Mouse (Mus musculus) limb, embryonic 11.5 days (tissue): ENCODE results near the gene Nfkbil1. TPM values are rescaled to one million over a fixed set of nuclear protein-coding genes. Genes with fewer than 3 reads are reported as not detected.

Experiments
- ATAC-seq: fragments of 200-750 bp; cut with Nextera tagmentation; 2 replicates; pipeline ENCODE4 v1.8.0; 2017; ENCODE audit warnings: low read depth; ENCODE audit not compliant: insufficient number of reproducible peaks, low FRiP score, low TSS enrichment
- DNase-seq: peaks from one replicate; pipeline ENCODE4 v3.0.0-alpha.2; 2015; ENCODE audit warnings: low spot score
- H3K27ac ChIP-seq: fragments of 300-500 bp; sonication (generic); replicated peaks from 2 replicates; pipeline ENCODE4 v1.5.1; 2014; ENCODE audit warnings: low read depth, mild to moderate bottlenecking, low read length
- H3K27me3 ChIP-seq: fragments of 300-500 bp; sonication (generic); 2 replicates; pipeline ENCODE4 v1.6.1; 2014; ENCODE audit warnings: mild to moderate bottlenecking, low read length, mixed read lengths; ENCODE audit not compliant: control insufficient read depth, insufficient read depth
- H3K36me3 ChIP-seq: fragments of 300-500 bp; sonication (generic); 2 replicates; pipeline ENCODE4 v1.6.1; 2014; ENCODE audit warnings: mild to moderate bottlenecking, low read length, moderate library complexity, mixed read lengths; ENCODE audit not compliant: control insufficient read depth, insufficient read depth
- H3K4me1 ChIP-seq: fragments of 300-500 bp; sonication (generic); 2 replicates; pipeline ENCODE4 v1.6.1; 2014; ENCODE audit warnings: low read length, mixed read lengths; ENCODE audit not compliant: control insufficient read depth, insufficient read depth
- H3K4me2 ChIP-seq: fragments of 300-500 bp; sonication (generic); 2 replicates; pipeline ENCODE4 v1.6.1; 2014; ENCODE audit warnings: low read depth, mild to moderate bottlenecking, moderate library complexity; ENCODE audit not compliant: severe bottlenecking
- H3K4me3 ChIP-seq: fragments of 300-500 bp; sonication (generic); 2 replicates; pipeline ENCODE4 v1.5.1; 2014; ENCODE audit warnings: low read depth, low read length
- H3K9ac ChIP-seq: fragments of 300-500 bp; sonication (generic); 2 replicates; pipeline ENCODE4 v1.6.1; 2014; ENCODE audit warnings: mild to moderate bottlenecking, low read length
- H3K9me3 ChIP-seq: fragments of 300-500 bp; sonication (generic); 2 replicates; pipeline ENCODE4 v1.6.1; 2016; ENCODE audit warnings: low read length; ENCODE audit not compliant: control insufficient read depth
- WGBS: fragments of 180-500 bp; shearing (Covaris S2); extraction: QIAGEN DNeasy Blood & Tissue Kit; methylation state at CpG from one replicate; pipeline ENCODE4 v1.1.7; 2014; 5-methylcytosine and 5-hydroxymethylcytosine counted together
- polyA plus RNA-seq: library from polyadenylated mRNA; unstranded; fragments of >200 nt; fragmentation: Nextera tagmentation; extraction: Ambion mirVana; gene quantifications from 2 replicates; pipeline ENCODE4 v1.2.1, GENCODE M21; 2014

Nfkbil1 gene
- polyA plus RNA-seq, 1 experiment from 2014 or later = 4.0 TPM

- Histone ChIP-seq H3K9me3 (no peaks in the 10 kb centered on the region), H3K9ac (no peak overlapping the region), H3K4me1 (no peaks in the 10 kb centered on the region), H3K4me3 (no peak overlapping the region), H3K36me3 (no peaks in the 10 kb centered on the region), H3K27me3 (peaks cover 16% of the 10 kb centered on the region; the same call in 1 of the 2 replicates), H3K27ac (no peak overlapping the region), H3K4me2 (no peak overlapping the region)
- DNase-seq (no peak), ATAC-seq (no peak)
- WGBS = 55% methylated on average over 10 of the region's 10 CpGs
These were observed 30.2 kb downstream of the Nfkbil1 start for GRCm38 (mm10) chr17:35205380-35205769.

GRCm38 (mm10) chr17:35204494-35205379, 30.9 kb downstream of the Nfkbil1 start, which contains the start of gene Lta:
TSS of gene Lta (minus strand) at chr17:35205351.
- Histone ChIP-seq H3K9me3 (no peaks in the 10 kb centered on the region), H3K36me3 (no peaks in the 10 kb centered on the region), H3K4me1 (no peaks in the 10 kb centered on the region), H3K27ac (no peak within 1 kb of the TSS), H3K9ac (no peak within 1 kb of the TSS), H3K4me2 (no peak within 1 kb of the TSS), H3K27me3 (peaks cover 18% of the 10 kb centered on the region; the same call in 1 of the 2 replicates), H3K4me3 (no peak within 1 kb of the TSS)
- no peak for DNase-seq
- 29% methylated on average over 20 of the region's 20 CpGs for WGBS
- no peak for ATAC-seq

- DNase-seq (no peak), ATAC-seq (no peak)
- no peak overlapping the region for H3K27ac ChIP-seq
- peaks cover 18% of the 10 kb centered on the region; the same call in 1 of the 2 replicates for H3K27me3 ChIP-seq
- H3K4me1 ChIP-seq = peaks cover 2% of the 10 kb centered on the region; the same call in 1 of the 2 replicates
- no peak overlapping the region for H3K4me3 ChIP-seq
- WGBS = 78% methylated on average over 4 of the region's 4 CpGs
- no peaks in the 10 kb centered on the region for H3K36me3 ChIP-seq
- H3K9me3 ChIP-seq = no peaks in the 10 kb centered on the region
- H3K4me2 ChIP-seq = no peak overlapping the region
- no peak overlapping the region for H3K9ac ChIP-seq
These were observed 33.1 kb downstream of the Nfkbil1 start for GRCm38 (mm10) chr17:35202442-35202841.

- DNase-seq (no peak), ATAC-seq (no peak)
- peaks cover 2% of the 10 kb centered on the region; the same call in 1 of the 2 replicates for H3K4me1 ChIP-seq
- H3K9me3 ChIP-seq = no peaks in the 10 kb centered on the region
- 30% methylated on average over 13 of the region's 13 CpGs for WGBS
- H3K4me3 ChIP-seq = no peak within 1 kb of the TSS
- no peak within 1 kb of the TSS for H3K9ac ChIP-seq
- no peak within 1 kb of the TSS for H3K27ac ChIP-seq
- no peaks in the 10 kb centered on the region for H3K36me3 ChIP-seq
- H3K27me3 ChIP-seq = peaks cover 22% of the 10 kb centered on the region
- H3K4me2 ChIP-seq = no peak within 1 kb of the TSS
These were observed 33.8 kb downstream of the Nfkbil1 start, which contains the start of gene Tnf for GRCm38 (mm10) chr17:35201787-35202186. TSS of gene Tnf (minus strand) at chr17:35202007.

- ATAC-seq (no peak), DNase-seq (no peak)
- Histone ChIP-seq H3K4me1 (peaks cover 2% of the 10 kb centered on the region; the same call in 1 of the 2 replicates), H3K4me3 (no peak overlapping the region), H3K9ac (no peak overlapping the region), H3K27ac (no peak overlapping the region), H3K4me2 (no peak overlapping the region), H3K36me3 (no peaks in the 10 kb centered on the region), H3K27me3 (peaks cover 27% of the 10 kb centered on the region), H3K9me3 (no peaks in the 10 kb centered on the region)
- 74% methylated on average over 11 of the region's 11 CpGs for WGBS
These were observed 34.5 kb downstream of the Nfkbil1 start for GRCm38 (mm10) chr17:35201128-35201527.

GRCm38 (mm10) chr17:35200398-35200797, 35.2 kb downstream of the Nfkbil1 start:
- 89% methylated on average over 11 of the region's 11 CpGs for WGBS
- no peaks in the 10 kb centered on the region for H3K36me3 ChIP-seq
- H3K4me1 ChIP-seq = peaks cover 5% of the 10 kb centered on the region; the same call in 1 of the 2 replicates
- ATAC-seq (no peak), DNase-seq (no peak)
- H3K9me3 ChIP-seq = no peaks in the 10 kb centered on the region
- H3K4me2 ChIP-seq = no peak overlapping the region
- peaks cover 35% of the 10 kb centered on the region for H3K27me3 ChIP-seq
- H3K27ac ChIP-seq = no peak overlapping the region
- H3K4me3 ChIP-seq = no peak overlapping the region
- no peak overlapping the region for H3K9ac ChIP-seq

- no peak for DNase-seq
- H3K27ac ChIP-seq = no peak overlapping the region
- H3K36me3 ChIP-seq = no peaks in the 10 kb centered on the region
- H3K4me1 ChIP-seq = peaks cover 6% of the 10 kb centered on the region; the same call in 1 of the 2 replicates
- no peaks in the 10 kb centered on the region for H3K9me3 ChIP-seq
- H3K4me2 ChIP-seq = no peak overlapping the region
- WGBS = 23% methylated on average over 8 of the region's 8 CpGs
- H3K4me3 ChIP-seq = no peak overlapping the region
- no peak for ATAC-seq
- H3K27me3 ChIP-seq = peaks cover 44% of the 10 kb centered on the region
- no peak overlapping the region for H3K9ac ChIP-seq
These were observed 36.6 kb downstream of the Nfkbil1 start for GRCm38 (mm10) chr17:35198946-35199345.

GRCm38 (mm10) chr17:35198029-35198428, 37.6 kb downstream of the Nfkbil1 start:
- H3K9me3 ChIP-seq = no peaks in the 10 kb centered on the region
- H3K4me1 ChIP-seq = peaks cover 6% of the 10 kb centered on the region; the same call in 1 of the 2 replicates
- H3K4me2 ChIP-seq = no peak overlapping the region
- no peak overlapping the region for H3K9ac ChIP-seq
- no peaks in the 10 kb centered on the region for H3K36me3 ChIP-seq
- H3K4me3 ChIP-seq = no peak overlapping the region
- H3K27ac ChIP-seq = no peak overlapping the region
- DNase-seq = no peak
- peaks cover 43% of the 10 kb centered on the region for H3K27me3 ChIP-seq
- ATAC-seq = no peak
- 59% methylated on average over 7 of the region's 7 CpGs for WGBS
